Mouse (Mus musculus) cerebellum, adult 18-20 months (tissue): ENCODE results near the gene Herc1.
A peak's percentile ranks its signal among the peaks of the same experiment; 100 is the strongest.

Source experiments
- DNase-seq, 2 experiments: peaks; one replicate each; pipeline ENCODE4 v3.0.0; 2021

Herc1 gene

GRCm38 (mm10) chr9:66503879-66504411 is 153.7 kb downstream of the Herc1 start:
- DNase-seq, result no peak

GRCm38 (mm10) chr9:66504518-66504917 is 154.3 kb downstream of the Herc1 start:
- DNase-seq, result no peak

- DNase-seq, result no peak
Observed at GRCm38 (mm10) chr9:66505141-66505917, 155.1 kb downstream of the Herc1 start.

- DNase-seq, result no peak
Observed at GRCm38 (mm10) chr9:66506011-66506410, 155.8 kb downstream of the Herc1 start.

- no peak for DNase-seq
Observed at GRCm38 (mm10) chr9:66506424-66506823, 156.2 kb downstream of the Herc1 start.

- DNase-seq, result no peak
Observed at GRCm38 (mm10) chr9:66507684-66508083, 157.4 kb downstream of the Herc1 start.

GRCm38 (mm10) chr9:66508890-66509399 is 158.7 kb downstream of the Herc1 start:
- no peak for DNase-seq

- DNase-seq, result peak; percentile 73 to 77
Observed at GRCm38 (mm10) chr9:66510351-66510841, 160.1 kb downstream of the Herc1 start.

- peak; percentile 47 to 57 for DNase-seq
Observed at GRCm38 (mm10) chr9:66510944-66511343, 160.7 kb downstream of the Herc1 start.

- DNase-seq, result peak; percentile 94 to 98
Observed at GRCm38 (mm10) chr9:66511580-66512350, 161.5 kb downstream of the Herc1 start.

GRCm38 (mm10) chr9:66512351-66512671 is 162.1 kb downstream of the Herc1 start:
- peak; percentile 78 to 83 for DNase-seq

GRCm38 (mm10) chr9:66513150-66513549 is 162.9 kb downstream of the Herc1 start:
- DNase-seq, result peak; percentile 38 to 52

GRCm38 (mm10) chr9:66513661-66514255 is 163.5 kb downstream of the Herc1 start:
- DNase-seq, result no peak

- DNase-seq, result peak; percentile 59 to 69
Observed at GRCm38 (mm10) chr9:66514256-66514770, 164.1 kb downstream of the Herc1 start, which contains the start of gene Fbxl22. Gene Fbxl22, minus strand, starts transcription at chr9:66514593.

GRCm38 (mm10) chr9:66515115-66515514 is 164.9 kb downstream of the Herc1 start:
- no peak for DNase-seq

- peak in 1 of 2 experiments; percentile 25 for DNase-seq
Observed at GRCm38 (mm10) chr9:66515680-66516210, 165.5 kb downstream of the Herc1 start.

- peak; percentile 61 to 71 for DNase-seq
Observed at GRCm38 (mm10) chr9:66516296-66516940, 166.2 kb downstream of the Herc1 start.

- DNase-seq, result no peak
Observed at GRCm38 (mm10) chr9:66517746-66518145, 167.5 kb downstream of the Herc1 start.

GRCm38 (mm10) chr9:66518251-66518650 is 168.0 kb downstream of the Herc1 start:
- DNase-seq, result no peak

- DNase-seq, result peak in 1 of 2 experiments; percentile 36
Observed at GRCm38 (mm10) chr9:66518901-66519300, 168.7 kb downstream of the Herc1 start.

GRCm38 (mm10) chr9:66520299-66520698 is 170.0 kb downstream of the Herc1 start:
- DNase-seq, result no peak

GRCm38 (mm10) chr9:66521595-66521994 is 171.3 kb downstream of the Herc1 start:
- no peak for DNase-seq
